Mouse (Mus musculus): ENCODE data around the gene Olfr652.

Gene Olfr652

DNA sequence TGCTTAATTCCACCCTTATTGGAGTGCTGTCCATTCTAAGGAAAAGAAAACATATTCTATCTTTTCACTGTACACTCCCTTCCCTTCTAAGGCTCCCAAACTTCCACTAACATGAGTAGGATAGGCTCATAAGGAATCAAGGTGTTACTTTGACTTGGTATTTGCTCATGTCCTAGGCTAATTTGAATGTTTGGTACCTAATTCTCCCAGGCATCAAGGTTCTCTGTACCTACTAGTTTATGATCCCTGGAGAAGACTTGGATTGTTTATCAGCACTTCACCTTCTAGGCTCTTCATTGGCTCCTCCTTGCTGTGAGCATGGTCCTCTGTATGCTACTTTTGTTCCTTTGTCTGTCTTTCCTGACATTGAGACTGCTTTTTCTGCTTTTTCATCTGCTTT is at the start of gene Olfr652:
Gene Olfr652, plus strand, starts transcription at position 301 of the 400 bp plus-strand sequence.
- DNase-seq: no peak

GRCm38 (mm10) chr7:104549833-104550232 is 10.9 kb upstream of the Olfr652 start, which contains the start of gene Olfr651:
Gene Olfr651, plus strand, starts transcription at chr7:104550133.
- no peak for DNase-seq

DNA sequence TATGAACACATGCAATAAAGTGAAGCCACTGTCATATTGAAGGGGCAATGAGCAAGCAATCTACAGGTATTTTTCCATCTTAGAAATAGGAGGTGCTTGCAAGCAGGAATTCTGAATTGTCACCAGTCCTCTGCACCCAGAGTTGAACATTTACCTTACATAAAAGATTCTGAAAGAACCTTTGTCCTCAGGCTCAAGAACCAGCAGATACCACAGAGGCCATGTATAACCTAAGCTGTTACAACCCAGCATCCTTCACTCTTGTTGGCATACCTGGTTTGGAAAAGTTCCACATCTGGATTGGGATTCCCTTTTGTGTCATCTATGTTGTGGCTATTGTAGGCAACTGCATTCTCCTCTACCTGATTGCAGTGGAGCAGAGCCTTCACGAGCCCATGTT is 8.0 kb upstream of the Olfr652 start:
- DNase-seq: no peak

- no peak for DNase-seq
These were observed 16.3 kb downstream of the Olfr652 start, which contains the start of gene Olfr653 for GRCm38 (mm10) chr7:104577014-104577413. Gene Olfr653, plus strand, starts transcription at chr7:104577314.

GRCm38 (mm10) chr7:104580846-104581245 is 20.1 kb downstream of the Olfr652 start:
- DNase-seq: no peak

- DNase-seq: no peak
These were observed 20.7 kb downstream of the Olfr652 start for GRCm38 (mm10) chr7:104581429-104581828.

DNA sequence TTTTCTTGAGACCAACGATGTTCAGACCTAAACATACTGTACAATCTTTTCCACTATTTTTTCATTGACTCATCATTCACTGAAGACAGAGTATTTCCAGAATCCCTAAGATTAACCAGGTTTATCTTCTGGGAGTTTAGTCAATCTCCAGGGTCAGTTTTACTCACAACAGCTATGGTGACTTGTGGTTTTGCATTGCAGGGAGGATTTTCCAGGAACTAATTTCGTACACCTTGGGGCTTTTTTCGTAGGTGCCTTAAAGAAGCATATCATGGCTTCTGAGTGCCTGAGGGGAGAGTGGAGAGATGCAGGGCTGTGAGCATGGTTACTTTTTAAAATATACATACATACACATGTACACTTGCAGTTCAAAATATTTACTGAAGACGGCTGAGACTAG is 26.0 kb downstream of the Olfr652 start, which contains the start of gene Olfr654:
Gene Olfr654, plus strand, starts transcription at position 301 of the 400 bp plus-strand sequence.
- no peak for DNase-seq

- DNase-seq: no peak
These were observed 27.6 kb downstream of the Olfr652 start for GRCm38 (mm10) chr7:104588274-104588673.

DNA sequence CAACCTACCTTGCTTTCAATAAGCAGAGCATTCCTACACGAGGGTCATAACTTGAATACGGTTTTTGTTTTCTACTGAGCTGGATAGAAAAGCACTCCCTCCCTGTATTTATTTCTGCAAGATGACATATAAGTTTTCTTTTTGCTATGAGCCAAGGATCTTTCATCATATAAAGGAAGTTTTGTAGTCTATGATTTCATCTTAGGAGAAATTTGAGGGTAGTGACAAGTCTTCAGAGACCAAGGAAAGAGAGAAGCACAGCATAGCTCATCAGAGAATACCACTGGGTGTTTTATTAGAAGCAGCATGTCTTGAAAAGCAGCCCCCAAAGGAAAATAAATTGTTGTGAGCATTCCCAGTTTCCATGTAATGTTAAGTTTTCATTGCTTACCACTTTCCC is 41.0 kb downstream of the Olfr652 start, which contains the start of gene Olfr655:
Gene Olfr655, minus strand, starts transcription at position 101 of the 400 bp plus-strand sequence.
- no peak for DNase-seq

GRCm38 (mm10) chr7:104603173-104603572 is 42.5 kb downstream of the Olfr652 start:
- no peak for DNase-seq

GRCm38 (mm10) chr7:104604727-104605126 is 44.0 kb downstream of the Olfr652 start:
- no peak for DNase-seq

DNA sequence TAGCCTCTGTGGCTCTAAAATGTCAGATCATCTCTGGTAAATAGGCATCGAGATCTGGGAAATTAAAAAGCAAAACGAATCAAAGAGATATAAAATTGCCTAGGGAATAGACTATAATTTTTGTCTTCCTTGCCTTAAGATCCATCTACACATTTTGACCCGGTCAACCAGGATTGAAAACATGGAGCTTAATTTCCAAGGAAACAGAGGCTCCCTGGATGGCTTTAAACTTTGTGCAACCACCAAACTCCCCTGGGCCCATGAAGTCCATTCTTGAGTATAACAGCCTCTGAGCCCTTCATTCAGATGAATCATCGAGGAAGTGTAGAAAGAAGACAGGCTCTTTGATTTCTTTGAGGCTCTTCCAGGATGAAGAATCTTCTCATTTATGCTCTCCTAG is 53.0 kb downstream of the Olfr652 start, which contains the start of gene Olfr656:
Gene Olfr656, plus strand, starts transcription at position 301 of the 400 bp plus-strand sequence.
- no peak for DNase-seq
